Mouse (Mus musculus) layer of hippocampus, adult 8-10 months (tissue): ENCODE measurements around the gene Knop1. TPM values are rescaled to one million over a fixed set of nuclear protein-coding genes. Genes with fewer than 3 reads are reported as not detected.

Experiments used
- DNase-seq, 2 experiments: peaks; one replicate each; pipeline ENCODE4 v3.0.0; 2022; ENCODE audit warnings: low spot score in 2 of 2
- total RNA-seq, 4 experiments: library from RNA; stranded (reverse); gene quantifications; 2 replicates each; pipeline ENCODE4 v1.2.4; 2022

Knop1 gene
- total RNA-seq, 4 experiments from 2014 or later = 23.2 to 30.3 (median 26.3) TPM

GRCm38 (mm10) chr7:118848796-118849195, 7.3 kb downstream of the Knop1 start:
- no peak for DNase-seq

GRCm38 (mm10) chr7:118846329-118846728, 9.7 kb downstream of the Knop1 start:
- no peak for DNase-seq

DNA sequence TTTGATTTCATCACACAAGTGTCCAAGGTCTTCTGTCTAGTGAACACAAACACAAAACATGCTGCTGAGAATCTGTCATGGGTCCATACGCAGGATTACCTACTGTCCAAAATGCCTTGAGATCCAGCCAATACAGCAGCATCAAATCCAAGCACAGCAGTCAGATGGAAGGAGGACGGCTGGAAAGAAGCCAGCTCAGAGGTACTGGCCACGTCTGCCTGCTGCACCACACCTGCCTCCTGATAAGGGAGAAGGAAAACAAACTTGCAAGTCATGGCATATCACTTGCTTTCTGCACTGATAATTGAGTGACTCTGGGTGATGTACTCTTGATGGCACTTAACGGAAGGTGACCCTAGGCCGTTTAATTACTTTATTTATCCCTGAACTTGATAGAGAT, 10.9 kb downstream of the Knop1 start:
- DNase-seq = no peak

DNA sequence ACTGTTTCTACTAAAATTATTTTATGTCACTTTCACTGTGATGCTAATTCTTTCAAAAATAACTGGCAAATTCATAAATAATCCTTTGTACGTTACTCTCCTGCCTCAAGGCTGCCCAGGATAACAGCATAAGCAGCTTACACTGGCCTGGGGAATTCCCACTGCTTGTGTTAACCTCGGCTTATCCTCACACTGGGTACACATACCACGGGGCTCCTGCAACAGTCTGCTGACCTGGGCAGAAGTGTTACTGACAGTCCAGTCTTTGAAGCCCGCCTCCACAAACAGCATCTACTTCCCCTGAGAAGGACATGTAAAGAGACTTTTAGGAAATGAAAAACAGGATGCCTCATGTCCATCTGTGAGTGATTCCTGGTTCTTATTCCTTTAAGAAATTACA, 13.1 kb downstream of the Knop1 start:
- DNase-seq = no peak

DNA sequence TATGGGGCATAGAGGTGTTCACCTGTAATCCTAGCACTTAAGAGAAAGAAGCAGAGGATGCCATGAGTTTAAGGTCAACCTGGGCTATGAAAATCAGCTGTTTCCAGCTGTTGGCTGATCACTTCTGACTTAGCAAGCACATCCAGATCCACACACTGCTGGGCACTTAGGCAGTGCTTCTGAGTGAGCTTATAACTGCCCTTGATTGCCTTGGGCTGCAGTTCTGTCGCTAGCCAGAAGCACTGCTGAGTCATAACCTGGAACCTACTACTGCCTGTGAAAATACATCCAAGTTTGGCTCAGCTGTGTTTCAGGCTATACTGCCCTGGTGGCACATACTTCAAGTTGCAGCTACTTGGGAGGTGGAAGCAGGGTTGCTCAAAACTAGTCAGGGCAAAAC, 14.3 kb downstream of the Knop1 start:
- no peak for DNase-seq

- peak in 1 of 2 experiments; percentile 36 for DNase-seq
These were observed 14.9 kb downstream of the Knop1 start for GRCm38 (mm10) chr7:118841030-118841745.

GRCm38 (mm10) chr7:118837901-118838300, 18.2 kb downstream of the Knop1 start:
- no peak for DNase-seq

GRCm38 (mm10) chr7:118827975-118828416, 28.1 kb downstream of the Knop1 start:
- DNase-seq = peak; percentile 25 to 31

- DNase-seq = no peak
These were observed 31.6 kb downstream of the Knop1 start for GRCm38 (mm10) chr7:118824451-118824850.

- no peak for DNase-seq
These were observed 34.0 kb downstream of the Knop1 start for GRCm38 (mm10) chr7:118821887-118822556.

- DNase-seq = no peak
These were observed 34.7 kb downstream of the Knop1 start for GRCm38 (mm10) chr7:118821356-118821755.

GRCm38 (mm10) chr7:118819666-118820065, 36.4 kb downstream of the Knop1 start:
- no peak for DNase-seq

DNA sequence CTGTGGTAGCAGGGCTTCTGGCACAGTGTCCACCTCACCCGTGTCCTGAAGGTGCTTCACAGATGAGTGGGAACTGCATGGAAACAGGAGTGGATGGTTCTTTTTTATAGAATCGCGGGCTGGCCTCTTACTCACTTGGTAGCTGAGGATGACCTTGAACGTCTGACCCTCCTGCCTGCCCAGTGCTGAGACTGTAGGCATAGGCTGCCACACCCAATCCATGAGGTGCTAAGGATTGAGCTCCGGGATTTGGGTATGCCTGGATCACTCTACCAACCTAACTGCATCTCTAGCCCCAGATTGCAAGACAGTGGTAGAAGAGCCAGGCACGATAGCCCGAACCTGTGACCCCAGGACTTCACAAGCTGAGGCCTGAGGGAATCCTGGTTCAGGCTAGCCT, 38.3 kb downstream of the Knop1 start:
- DNase-seq = no peak

GRCm38 (mm10) chr7:118816275-118816674, 39.8 kb downstream of the Knop1 start:
- no peak for DNase-seq

DNA sequence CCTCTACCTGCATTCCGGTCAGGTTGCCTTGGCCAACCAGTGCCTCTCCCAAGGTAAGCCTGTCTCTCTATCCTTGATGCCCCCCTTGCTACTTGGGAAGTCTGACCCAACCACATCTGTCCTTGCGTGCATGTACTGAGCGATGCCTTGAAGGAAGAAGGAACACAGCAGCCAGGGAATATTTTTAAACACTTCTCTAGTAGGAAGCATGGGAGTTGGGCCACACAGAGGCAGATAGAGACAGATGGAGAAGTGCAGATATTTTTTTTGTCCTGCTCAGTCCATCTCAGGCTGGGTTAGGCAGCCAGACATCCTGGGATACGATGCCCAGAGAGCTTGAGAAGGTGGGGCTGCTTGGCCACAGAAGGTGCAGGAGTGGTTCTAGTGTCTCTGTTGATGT, 42.5 kb downstream of the Knop1 start:
- DNase-seq = no peak

DNA sequence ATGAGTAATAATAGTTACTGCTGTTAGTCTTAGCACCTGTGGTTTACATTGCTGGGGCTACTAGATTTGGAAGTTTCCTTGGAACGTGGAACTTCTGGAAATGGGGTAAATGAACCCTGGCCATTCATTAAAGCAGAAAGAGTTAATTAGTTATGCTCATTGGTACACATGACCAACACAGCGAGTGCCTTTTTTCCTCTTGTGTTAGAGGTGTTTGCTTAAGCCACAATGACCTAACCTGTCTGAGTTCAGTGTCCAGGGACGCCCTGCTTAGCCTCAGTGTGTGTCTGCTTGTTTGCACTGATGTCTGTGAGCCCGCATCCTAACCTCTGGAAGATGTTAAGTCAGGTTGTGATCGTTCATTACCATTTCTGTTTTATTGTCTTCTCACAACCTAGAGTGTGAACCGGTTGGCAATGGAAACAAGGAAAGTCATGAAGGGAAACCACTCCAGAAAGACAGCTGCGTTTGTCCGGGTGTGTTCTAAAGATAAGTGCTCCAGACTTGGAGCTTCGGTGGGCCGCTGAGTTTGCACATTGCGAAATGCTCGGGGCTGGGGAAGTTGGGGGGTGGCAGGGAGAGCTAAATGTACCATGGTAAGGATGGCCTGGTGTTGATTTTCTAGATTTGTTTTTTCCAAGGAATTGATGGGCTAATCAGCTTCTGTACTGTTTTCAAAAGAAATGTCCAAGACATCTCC, 44.5 kb downstream of the Knop1 start:
- DNase-seq = no peak

- no peak for DNase-seq
These were observed 48.2 kb downstream of the Knop1 start for GRCm38 (mm10) chr7:118807899-118808298.

GRCm38 (mm10) chr7:118806631-118807411, 49.2 kb downstream of the Knop1 start:
- no peak for DNase-seq

GRCm38 (mm10) chr7:118803425-118803824, 52.6 kb downstream of the Knop1 start:
- no peak for DNase-seq

- DNase-seq = no peak
These were observed 54.3 kb downstream of the Knop1 start for GRCm38 (mm10) chr7:118801791-118802190.

GRCm38 (mm10) chr7:118800112-118800734, 55.8 kb downstream of the Knop1 start:
- no peak for DNase-seq
